Mouse (Mus musculus) testis, adult 2 months (tissue): ENCODE results near the gene Olfr190. TPM values are rescaled to one million over a fixed set of nuclear protein-coding genes. Genes with fewer than 3 reads are reported as not detected.
"Not testable (repeated sequence)": the region's sequence is repeated elsewhere in the genome, so short reads cannot be mapped to it uniquely, and the experiment has no call there.

Experiments
- H3K27ac ChIP-seq: fragments of 200-500 bp; 2 replicates; pipeline ENCODE4 v1.5.1; 2012; ENCODE audit warnings: low read depth, low read length; ENCODE audit not compliant: control insufficient read depth, insufficient read depth
- H3K27me3 ChIP-seq: fragments of 200-500 bp; 2 replicates; pipeline ENCODE4 v1.6.1; 2012; ENCODE audit warnings: mild to moderate bottlenecking, low read length, moderate library complexity; ENCODE audit not compliant: control insufficient read depth, insufficient read depth
- H3K36me3 ChIP-seq: fragments of 200-500 bp; 2 replicates; pipeline ENCODE4 v1.6.1; 2012; ENCODE audit warnings: mild to moderate bottlenecking, low read length; ENCODE audit not compliant: control insufficient read depth, insufficient read depth
- H3K4me1 ChIP-seq: fragments of 200-500 bp; 2 replicates; pipeline ENCODE4 v1.6.1; 2012; ENCODE audit warnings: low read length; ENCODE audit not compliant: control insufficient read depth, insufficient read depth
- H3K4me3 ChIP-seq: fragments of 200-500 bp; 2 replicates; pipeline ENCODE4 v1.5.1; 2012; ENCODE audit warnings: low read depth, mild to moderate bottlenecking, low read length, moderate library complexity, mixed read lengths; ENCODE audit not compliant: control insufficient read depth
- CTCF ChIP-seq: fragments of 200-500 bp; IDR thresholded peaks from 2 replicates; pipeline ENCODE4 v1.5.1; 2012; ENCODE audit warnings: low read depth, mild to moderate bottlenecking, inconsistent platforms, low read length, moderate library complexity; ENCODE audit not compliant: control insufficient read depth, insufficient read depth, insufficient replicate concordance
- POLR2A ChIP-seq: fragments of 200-500 bp; IDR thresholded peaks from 2 replicates; pipeline ENCODE4 v1.6.1; 2012; ENCODE audit warnings: low read depth, mild to moderate bottlenecking, inconsistent platforms, low read length, moderate library complexity; ENCODE audit not compliant: control insufficient read depth
- polyA plus RNA-seq: library from polyadenylated mRNA; depleted of rRNA; stranded (reverse); fragments of >200 nt; gene quantifications from 2 replicates; pipeline ENCODE4 v1.2.3, GENCODE M21; 2012; rRNA removed

Olfr190 gene
- not detected in 2 replicates for polyA plus RNA-seq

DNA sequence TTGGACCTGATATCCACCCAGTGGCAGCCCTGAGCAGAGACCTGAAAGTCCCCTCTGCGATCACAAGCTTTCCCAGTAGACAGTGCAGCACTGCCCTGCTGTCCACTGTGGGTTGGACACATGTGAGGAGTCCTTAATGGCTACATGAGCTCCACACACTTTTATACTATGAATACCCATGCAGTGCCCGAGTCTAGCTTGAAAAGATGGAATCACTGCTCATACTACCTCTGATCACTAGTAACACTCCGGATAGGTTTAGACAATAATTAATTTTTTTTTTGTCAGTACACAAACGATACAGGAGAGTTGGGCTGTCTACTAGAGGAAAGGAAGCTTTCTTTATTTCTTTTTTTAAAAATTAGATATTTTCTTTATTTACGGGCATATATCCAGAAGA, at the start of gene Olfr190:
TSS of gene Olfr190 (minus strand) at position 101 of the 400 bp plus-strand sequence.
- Histone ChIP-seq H3K4me3 (no peak within 1 kb of the TSS), H3K4me1 (no peaks in the 10 kb centered on the region), H3K27me3 (no peaks in the 10 kb centered on the region), H3K36me3 (no peaks in the 10 kb centered on the region), H3K27ac (no peak within 1 kb of the TSS)
- no peak for TF ChIP-seq POLR2A
- TF ChIP-seq CTCF, result no peak

DNA sequence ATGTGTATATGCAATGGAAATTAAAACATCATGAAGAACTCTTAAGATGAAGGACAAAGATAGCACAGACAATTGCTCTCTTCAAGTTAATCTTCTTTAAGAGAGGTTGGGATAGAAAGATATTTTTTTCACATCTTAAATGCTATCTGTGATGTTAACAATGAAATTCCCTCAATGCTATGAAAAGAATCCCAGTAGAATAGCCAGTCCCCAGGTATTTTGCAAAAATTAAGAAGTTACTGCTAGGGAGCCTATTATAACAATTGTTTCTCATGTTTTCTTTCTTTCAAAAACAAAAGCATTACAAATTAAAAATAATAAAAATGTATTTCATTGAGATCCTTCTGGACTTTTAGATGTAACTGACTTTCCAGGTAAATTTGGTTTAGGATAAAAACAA, 43.2 kb upstream of the Olfr190 start, which contains the start of gene Olfr194:
TSS of gene Olfr194 (minus strand) at position 101 of the 400 bp plus-strand sequence.
- Histone ChIP-seq H3K27me3 (no peaks in the 10 kb centered on the region), H3K4me3 (no peak within 1 kb of the TSS), H3K36me3 (no peaks in the 10 kb centered on the region), H3K4me1 (no peaks in the 10 kb centered on the region), H3K27ac (no peak within 1 kb of the TSS)
- no peak for TF ChIP-seq CTCF
- TF ChIP-seq POLR2A, result no peak

DNA sequence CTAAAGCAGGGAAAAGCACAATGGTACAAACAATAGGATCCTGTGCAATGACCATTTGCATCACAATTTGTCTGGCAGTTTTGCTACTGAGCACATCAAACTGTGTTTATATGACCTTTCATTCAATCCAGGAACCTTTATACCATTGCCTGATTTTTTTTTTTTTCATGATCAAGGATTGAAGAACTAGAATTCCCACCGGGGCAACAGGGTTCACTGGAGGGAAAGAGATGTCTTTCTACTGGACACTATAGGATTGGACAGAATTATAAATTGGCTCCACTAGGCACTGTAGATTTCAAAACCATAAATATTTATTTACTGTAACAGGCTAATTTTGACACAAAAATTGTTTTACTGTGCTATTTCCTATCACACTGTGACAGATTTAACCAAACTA, 34.0 kb upstream of the Olfr190 start, which contains the start of gene Olfr193:
TSS of gene Olfr193 (minus strand) at position 101 of the 400 bp plus-strand sequence.
- no peaks in the 10 kb centered on the region for H3K4me1 ChIP-seq
- TF ChIP-seq CTCF (no peak), POLR2A (no peak)
- no peaks in the 10 kb centered on the region for H3K27me3 ChIP-seq
- H3K36me3 ChIP-seq, result no peaks in the 10 kb centered on the region
- no peak within 1 kb of the TSS for H3K4me3 ChIP-seq
- no peak within 1 kb of the TSS for H3K27ac ChIP-seq

DNA sequence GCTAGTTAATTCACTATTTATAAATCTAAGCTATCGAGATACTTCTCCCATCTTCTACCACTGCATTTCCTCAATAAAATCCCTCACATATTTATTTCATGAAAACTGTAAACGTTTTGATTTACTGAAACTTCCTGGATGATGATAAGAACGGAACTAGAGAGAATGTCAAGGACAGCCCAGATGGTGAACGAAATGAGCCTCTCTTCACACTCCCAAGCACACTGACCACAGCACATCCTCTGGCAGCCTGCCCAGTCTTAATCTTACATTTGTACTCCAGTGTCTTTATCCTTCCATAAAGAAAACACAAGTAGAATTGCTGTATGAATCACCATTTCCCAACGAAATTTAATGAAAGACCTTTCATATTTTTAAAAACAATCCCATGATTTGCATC, 30.7 kb upstream of the Olfr190 start:
- H3K4me3 ChIP-seq, H3K27me3 ChIP-seq, H3K36me3 ChIP-seq, H3K27ac ChIP-seq, H3K4me1 ChIP-seq: not testable (repeated sequence)

DNA sequence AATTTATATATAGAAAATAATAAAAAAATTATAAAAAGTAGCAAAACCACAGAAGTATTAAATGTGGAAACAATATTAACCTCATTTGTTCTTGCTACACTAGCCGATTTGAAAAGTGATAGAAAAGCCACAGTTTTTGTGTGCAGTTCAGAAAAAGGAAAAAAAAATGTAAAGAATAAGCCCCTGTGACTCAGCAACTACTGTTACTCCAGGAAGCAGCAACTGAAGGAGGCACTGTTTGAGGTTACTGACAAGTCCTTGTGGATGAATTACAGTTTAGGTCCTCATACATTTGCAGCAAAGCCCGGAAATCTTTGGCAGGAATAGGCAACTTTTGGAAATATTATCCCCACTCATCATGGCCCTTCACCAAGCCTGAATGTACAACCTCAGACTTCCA, 27.5 kb upstream of the Olfr190 start:
- Histone ChIP-seq H3K4me1 (no peaks in the 10 kb centered on the region), H3K36me3 (no peaks in the 10 kb centered on the region), H3K4me3 (no peak overlapping the region), H3K27ac (no peak overlapping the region), H3K27me3 (no peaks in the 10 kb centered on the region)
- TF ChIP-seq CTCF (no peak), POLR2A (no peak)

DNA sequence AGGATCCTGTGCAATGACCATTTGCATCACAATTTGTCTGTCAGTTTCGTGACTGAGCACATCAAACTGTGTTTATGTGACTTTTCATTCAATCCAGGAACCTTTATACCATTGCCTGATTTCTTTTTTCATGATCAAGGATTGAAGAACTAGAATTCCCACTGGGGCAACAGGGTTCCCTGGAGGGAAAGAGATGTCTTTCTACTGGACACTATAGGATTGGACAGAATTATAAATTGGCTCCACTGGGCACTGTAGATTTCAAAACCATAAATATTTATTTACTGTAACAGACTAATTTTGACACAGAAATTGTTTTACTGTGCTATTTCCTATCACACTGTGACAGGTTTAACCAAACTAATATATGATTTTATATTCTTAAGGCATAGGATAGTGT, 11.9 kb upstream of the Olfr190 start, which contains the start of gene Olfr191:
TSS of gene Olfr191 (minus strand) at position 101 of the 400 bp plus-strand sequence.
- H3K4me1 ChIP-seq, H3K27me3 ChIP-seq, H3K4me3 ChIP-seq, H3K36me3 ChIP-seq, H3K27ac ChIP-seq: not testable (repeated sequence)

DNA sequence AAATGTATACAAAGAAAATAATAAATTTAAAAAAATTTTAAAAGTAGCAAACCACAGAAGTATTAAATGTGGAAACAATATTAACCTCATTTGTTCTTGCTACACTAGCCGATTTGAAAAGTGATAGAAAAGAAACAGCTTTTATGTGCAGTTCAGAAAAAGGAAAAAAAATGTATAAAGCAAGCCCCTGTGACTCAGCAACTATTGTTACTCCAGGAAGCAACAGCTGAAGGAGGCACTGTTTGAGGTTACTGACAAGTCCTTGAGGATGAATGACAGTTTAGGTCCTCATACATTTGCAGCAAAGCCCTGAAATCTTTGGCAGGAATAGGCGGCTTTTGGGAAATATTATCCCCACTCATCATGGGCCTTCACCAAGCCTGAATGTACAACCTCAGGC, 3.3 kb upstream of the Olfr190 start:
- not testable (repeated sequence) for H3K27ac ChIP-seq, H3K27me3 ChIP-seq, H3K36me3 ChIP-seq, H3K4me3 ChIP-seq, H3K4me1 ChIP-seq

DNA sequence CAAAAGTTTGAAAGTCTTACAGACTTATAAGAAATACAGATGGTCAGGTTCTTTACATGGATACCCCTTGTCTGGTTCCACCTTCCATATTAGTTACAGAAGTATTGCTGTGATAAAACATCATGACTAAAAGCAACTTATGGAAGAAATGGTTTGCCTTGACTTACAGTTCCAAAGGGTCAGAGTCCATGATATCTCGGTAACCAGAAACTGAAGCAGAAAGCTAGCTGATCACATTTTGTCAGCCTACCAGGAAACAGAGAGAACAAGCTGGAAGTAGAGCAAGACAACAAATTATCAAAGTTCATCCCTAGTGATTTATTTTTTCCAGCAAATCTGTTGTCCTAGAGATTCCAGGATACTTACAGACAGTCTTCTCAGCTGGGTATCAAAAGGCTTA, 4.3 kb downstream of the Olfr190 start:
- H3K27ac ChIP-seq, result no peak overlapping the region
- no peak for TF ChIP-seq POLR2A
- no peak for TF ChIP-seq CTCF
- no peak overlapping the region for H3K4me3 ChIP-seq
- no peaks in the 10 kb centered on the region for H3K4me1 ChIP-seq
- H3K27me3 ChIP-seq, result no peaks in the 10 kb centered on the region
- no peaks in the 10 kb centered on the region for H3K36me3 ChIP-seq
